Mouse (Mus musculus) large intestine, adult 2 months (tissue): Measurements from ENCODE around the gene Fcf1. TPM values are rescaled to one million over a fixed set of nuclear protein-coding genes. Genes with fewer than 3 reads are reported as not detected.
A peak's percentile ranks its signal among the peaks of the same experiment; 100 is the strongest.

Experiments used
- DNase-seq: peaks from one replicate; pipeline ENCODE4 v3.0.0-alpha.2; 2012; ENCODE audit warnings: low read depth, low spot score
- WGBS: fragments of 180-500 bp; shearing (Covaris S2); methylation state at CpG from one replicate; pipeline ENCODE4 v1.1.7; 2018; 5-methylcytosine and 5-hydroxymethylcytosine counted together
- polyA plus RNA-seq: library from polyadenylated mRNA; depleted of rRNA; stranded (reverse); fragments of >200 nt; gene quantifications from 2 replicates; pipeline ENCODE4 v1.2.3, GENCODE M21; 2012; rRNA removed

Gene Fcf1
- polyA plus RNA-seq = 58.2 and 70.8 TPM in 2 replicates

DNA sequence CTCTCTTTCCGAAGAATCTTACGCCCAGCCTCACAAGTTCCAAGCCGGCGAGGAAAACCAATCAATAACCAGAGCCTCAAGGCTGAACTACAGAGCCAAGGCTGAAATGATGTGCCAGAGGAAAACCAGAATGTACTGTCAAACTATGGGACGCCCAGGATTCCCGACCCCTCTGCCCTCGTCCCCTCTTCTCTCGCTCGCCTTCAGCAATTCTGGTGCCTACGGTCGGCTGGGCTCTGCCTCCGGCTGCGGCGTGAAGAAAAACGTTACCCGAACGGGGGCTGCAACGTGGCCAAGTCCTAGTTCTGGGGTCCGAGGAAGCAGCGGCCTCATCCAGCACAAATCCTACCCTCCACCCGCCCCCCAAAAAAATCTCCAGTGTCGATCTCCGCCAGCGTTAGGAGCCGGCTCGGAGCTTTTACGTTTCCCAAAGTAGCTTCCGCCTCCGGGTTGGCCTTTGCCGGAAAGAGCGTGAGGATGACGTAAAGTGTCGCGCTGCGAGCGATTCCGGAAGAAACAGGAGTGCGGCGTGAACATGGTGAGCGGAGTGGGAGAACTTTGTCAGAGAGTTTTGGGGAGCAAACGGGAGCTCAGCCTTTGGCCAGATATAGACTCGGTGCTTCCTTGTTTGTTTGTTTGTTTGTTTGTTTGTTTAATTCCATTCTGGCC is at the start of gene Fcf1, which contains the start of gene Arel1:
Gene Fcf1, plus strand, starts transcription at position 470 of the 669 bp plus-strand sequence.
Gene Arel1, minus strand, starts transcription at position 473 of the 669 bp plus-strand sequence.
- peak; percentile 80 for DNase-seq

GRCm38 (mm10) chr12:84921881-84922419 is 48.7 kb upstream of the Fcf1 start:
- 74% methylated on average over 8 of the region's 8 CpGs for WGBS
- DNase-seq = no peak

More for the DNA sequence above, at the start of gene Fcf1, which contains the start of gene Arel1:
- WGBS = under 1% methylated on average over 42 of the region's 42 CpGs

GRCm38 (mm10) chr12:84924324-84924723 is 46.4 kb upstream of the Fcf1 start:
- WGBS = 91% methylated on average over 5 of the region's 5 CpGs

GRCm38 (mm10) chr12:84926542-84926941 is 44.2 kb upstream of the Fcf1 start:
- no peak for DNase-seq
- 86% methylated on average over 6 of the region's 6 CpGs for WGBS

More at GRCm38 (mm10) chr12:84924324-84924723, 46.4 kb upstream of the Fcf1 start:
- DNase-seq = no peak

GRCm38 (mm10) chr12:84932210-84932609 is 38.5 kb upstream of the Fcf1 start:
- 91% methylated on average over 6 of the region's 6 CpGs for WGBS

DNA sequence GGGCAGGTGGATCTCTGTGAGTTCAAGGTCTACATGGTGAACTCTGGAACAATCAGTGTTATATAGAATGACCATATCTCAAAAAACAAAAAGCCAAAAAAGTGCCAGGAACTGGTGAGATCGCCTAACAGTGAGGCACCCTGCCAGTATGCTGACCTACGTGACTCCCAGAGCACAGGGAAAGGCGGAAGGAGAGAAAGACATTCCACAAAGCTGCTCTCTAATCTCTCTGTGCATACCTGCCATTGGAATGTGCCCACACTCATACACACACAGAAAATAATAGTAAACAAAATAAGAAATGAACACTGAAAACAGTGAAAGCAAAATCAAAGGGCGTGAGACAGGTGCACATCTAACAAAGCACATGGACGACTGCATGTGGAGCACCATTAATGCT is 35.4 kb upstream of the Fcf1 start:
- WGBS = 91% methylated on average over 5 of the region's 5 CpGs
- DNase-seq = no peak

More at GRCm38 (mm10) chr12:84932210-84932609, 38.5 kb upstream of the Fcf1 start:
- DNase-seq = no peak

DNA sequence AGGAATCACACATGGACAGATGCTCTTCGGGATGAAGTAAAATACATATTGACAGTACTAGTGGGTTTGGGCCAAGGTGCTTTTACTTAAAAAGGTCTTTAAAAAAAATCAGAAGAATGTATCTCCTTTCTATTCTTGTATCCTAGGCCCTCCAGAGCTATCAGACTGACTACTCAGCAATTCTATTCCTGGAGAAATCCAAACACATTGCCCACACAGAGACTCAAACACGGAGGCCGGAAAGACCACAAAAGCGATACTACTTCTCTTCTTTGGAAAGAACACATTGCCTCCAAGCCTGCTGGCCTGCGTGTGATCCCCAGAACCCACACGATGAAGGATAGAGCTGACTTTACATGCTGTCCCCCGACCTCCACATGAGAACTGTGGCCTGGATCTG is 31.6 kb upstream of the Fcf1 start:
- 89% methylated on average over 7 of the region's 7 CpGs for WGBS
- no peak for DNase-seq

DNA sequence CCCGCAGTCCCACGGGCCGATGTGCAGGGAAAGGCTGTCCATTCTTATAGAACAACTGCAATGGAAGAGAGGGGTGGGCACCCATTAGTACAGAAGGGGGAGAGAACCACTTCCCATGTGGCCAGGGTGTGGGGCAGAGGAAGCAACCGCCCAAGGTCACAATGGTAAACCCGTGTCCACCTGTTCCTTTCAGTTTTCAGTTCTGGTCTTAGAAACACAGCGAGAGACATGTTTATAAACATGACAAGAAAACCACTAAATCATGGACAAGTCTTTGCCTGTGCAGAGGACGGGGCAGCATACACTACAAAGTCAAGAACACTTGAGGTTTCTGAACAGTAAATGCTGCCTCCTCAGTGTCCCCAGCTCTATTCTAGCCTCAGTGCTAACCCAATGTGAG is 30.4 kb upstream of the Fcf1 start:
- DNase-seq = no peak
- 83% methylated on average over 7 of the region's 7 CpGs for WGBS

- 87% methylated on average over 13 of the region's 13 CpGs for WGBS
- no peak for DNase-seq
Observed at GRCm38 (mm10) chr12:84941717-84942116, 29.0 kb upstream of the Fcf1 start.

GRCm38 (mm10) chr12:84943006-84943952 is 27.4 kb upstream of the Fcf1 start:
- DNase-seq = no peak
- WGBS = 85% methylated on average over 21 of the region's 21 CpGs

- 78% methylated on average over 4 of the region's 4 CpGs for WGBS
- DNase-seq = no peak
Observed at GRCm38 (mm10) chr12:84944150-84944812, 26.4 kb upstream of the Fcf1 start.

DNA sequence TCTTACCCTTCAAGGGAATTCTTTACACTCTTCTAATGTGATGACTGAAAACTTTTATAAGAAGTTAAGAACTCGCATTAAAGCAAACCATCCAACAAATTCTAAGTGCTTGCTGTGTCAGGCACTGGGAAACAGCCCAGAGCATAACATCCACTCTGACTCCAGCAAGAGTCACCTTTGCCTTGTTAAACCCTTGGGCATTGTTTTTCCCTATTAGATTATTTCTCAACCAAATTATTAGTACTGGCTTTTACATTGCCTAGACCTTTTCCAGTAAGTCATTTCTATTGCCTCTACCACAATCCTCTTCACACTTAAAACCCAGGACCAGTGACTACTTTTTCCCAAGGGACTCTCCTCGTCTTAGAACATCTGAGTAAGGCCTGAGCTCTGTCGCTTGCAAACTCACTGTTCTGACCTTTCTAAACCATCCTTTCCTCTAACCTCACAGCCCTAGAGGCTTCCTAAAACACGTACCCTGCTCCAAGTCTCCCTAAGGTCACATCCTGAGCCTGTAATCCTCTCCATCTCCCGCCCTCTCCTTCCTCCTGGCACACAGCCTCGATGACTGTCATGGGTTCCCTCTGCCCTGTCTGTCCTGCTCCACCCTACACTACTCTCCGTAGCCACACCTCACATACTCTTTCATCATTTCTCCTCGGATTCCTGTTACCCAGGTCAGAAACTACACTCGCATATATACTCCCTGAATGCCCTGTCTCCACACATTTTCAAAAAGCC is 25.7 kb upstream of the Fcf1 start:
- 74% methylated on average over 9 of the region's 9 CpGs for WGBS
- DNase-seq = no peak

GRCm38 (mm10) chr12:84947894-84948583 is 22.7 kb upstream of the Fcf1 start:
- DNase-seq = no peak
- WGBS = 71% methylated on average over 2 of the region's 2 CpGs

DNA sequence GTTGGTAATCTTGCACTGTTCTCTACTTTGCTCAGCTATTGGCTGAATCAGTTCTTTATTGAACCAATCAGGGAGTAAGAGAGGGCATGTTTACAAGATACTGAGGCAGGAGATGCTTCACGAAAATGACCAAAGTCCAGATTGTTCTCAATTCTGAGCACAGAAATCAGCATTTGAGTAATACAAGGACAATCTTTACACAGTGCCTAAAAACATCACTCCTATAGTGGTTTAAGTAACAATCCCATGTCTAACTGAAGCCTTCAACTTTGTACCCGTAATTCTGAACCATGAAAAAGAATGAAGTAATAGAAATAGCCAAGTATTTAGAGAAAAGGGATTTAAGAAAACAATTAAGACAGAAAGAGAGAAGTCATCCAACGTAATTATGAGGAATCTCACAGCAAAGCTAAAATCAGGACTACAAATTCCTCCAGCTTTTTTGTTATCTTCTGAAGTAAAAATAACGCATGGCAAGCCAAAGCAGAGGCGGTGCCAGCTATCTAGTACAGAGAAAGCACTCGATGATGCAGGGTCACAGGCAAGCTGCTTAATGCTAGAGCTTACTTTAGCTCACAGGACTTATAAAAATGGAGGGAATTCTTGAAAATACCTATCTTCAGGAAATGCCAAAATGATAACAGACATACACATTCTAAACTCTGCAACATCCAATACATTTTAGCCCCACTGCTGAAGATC is 22.0 kb upstream of the Fcf1 start:
- no peak for DNase-seq
- WGBS = 90% methylated on average over 6 of the region's 6 CpGs

DNA sequence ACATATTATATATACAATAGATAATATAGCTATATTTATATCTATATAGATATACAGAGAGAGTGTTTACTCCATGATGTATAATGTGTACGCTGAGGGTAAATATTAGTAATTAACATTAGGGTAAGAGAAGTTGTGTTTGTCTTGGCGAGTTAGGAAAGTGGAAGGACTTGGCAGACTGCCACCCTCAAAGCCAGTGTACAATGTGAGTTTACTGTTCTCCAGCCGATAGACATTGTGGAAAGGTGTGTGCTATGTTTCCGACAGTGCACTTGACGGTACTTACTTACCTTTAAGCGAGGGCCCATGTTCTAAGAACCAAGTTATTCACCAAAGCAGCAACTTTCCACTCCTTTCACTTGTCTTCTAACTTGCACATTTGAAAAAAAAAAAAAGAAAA is 19.9 kb upstream of the Fcf1 start:
- 56% methylated on average over 6 of the region's 6 CpGs for WGBS
- no peak for DNase-seq

DNA sequence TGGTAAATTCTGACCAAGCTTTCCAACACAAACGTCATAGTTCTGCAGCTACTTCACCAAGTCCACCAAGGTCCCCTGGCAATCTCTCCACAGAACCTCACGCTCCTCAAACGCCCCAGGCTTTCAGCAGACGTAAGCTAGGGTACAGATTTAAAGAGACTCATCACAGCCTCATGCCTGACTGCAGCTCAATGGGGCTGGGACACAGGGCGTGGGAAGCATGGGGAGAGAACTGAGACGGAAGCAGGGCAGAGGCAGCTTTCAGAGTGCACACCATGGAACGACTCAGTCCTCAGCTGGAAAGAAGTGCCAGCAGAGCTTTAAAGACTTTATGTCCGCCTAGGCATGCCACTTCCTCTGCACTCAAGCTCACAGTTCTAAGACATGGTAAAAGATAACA is 19.2 kb upstream of the Fcf1 start:
- DNase-seq = no peak
- 72% methylated on average over 8 of the region's 8 CpGs for WGBS

- WGBS = 42% methylated on average over 1 of the region's 1 CpGs
- DNase-seq = no peak
Observed at GRCm38 (mm10) chr12:84952351-84952750, 18.3 kb upstream of the Fcf1 start.

DNA sequence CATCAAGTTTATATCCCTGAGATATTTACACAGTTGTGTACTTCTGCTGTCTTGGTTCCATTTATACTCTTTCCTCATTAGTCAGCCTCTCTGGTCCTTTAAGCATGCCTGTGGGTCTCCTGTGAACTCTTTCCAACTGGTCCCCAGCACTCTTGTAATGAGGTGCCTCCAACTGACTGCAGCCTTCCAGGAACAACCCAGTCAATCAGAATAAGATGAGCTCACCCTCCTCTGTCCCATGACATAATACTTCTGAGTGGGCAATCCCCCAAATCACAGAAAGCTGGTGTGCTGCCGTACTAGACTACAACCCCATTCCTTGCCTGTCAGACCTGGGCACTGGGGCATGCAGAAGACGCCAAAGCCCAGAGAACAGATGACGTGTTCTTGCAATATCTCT is 14.4 kb upstream of the Fcf1 start:
- 94% methylated on average over 3 of the region's 3 CpGs for WGBS
- no peak for DNase-seq
